7 mouse cellular contexts compared by ENCODE assay signal in genomic region chr2:172976661-172977238, GRCm38 (mm10). TPM values are rescaled to one million over a fixed set of nuclear protein-coding genes. Genes with fewer than 3 reads are reported as not detected.
DNase-seq lines count a peak whose midpoint lies in the region; ATAC-seq and TF ChIP-seq lines count a peak whose summit lies in the region.

No protein-coding gene starts in this region.

- peaks cover 41% of the 10 kb centered on the region for H3K4me1 ChIP-seq in midbrain, embryonic 10.5 days
- H3K4me1 ChIP-seq in midbrain, postnatal 0 days (ENCODE audit: insufficient read depth, low read length) = no peaks in the 10 kb centered on the region; the same call in 1 of the 2 replicates
- H3K4me1 ChIP-seq in forebrain, embryonic 11.5 days (replicated peaks; ENCODE audit: control insufficient read depth, insufficient read depth, low read length) = peaks cover 13% of the 10 kb centered on the region
- H3K4me1 ChIP-seq in liver, postnatal 0 days (ENCODE audit: insufficient read depth) = peaks cover 10% of the 10 kb centered on the region; the same call in 1 of the 2 replicates
- peaks cover 6% of the 10 kb centered on the region; the same call in 1 of the 2 replicates for H3K4me1 ChIP-seq in cerebellum, adult 2 months (ENCODE audit: control insufficient read depth, insufficient read depth, low read length)

- no peak for TF ChIP-seq CTCF in midbrain, postnatal 0 days (IDR thresholded peaks at IDR 0.05)
- TF ChIP-seq CTCF in liver, postnatal 0 days (IDR thresholded peaks at IDR 0.05; ENCODE audit: low read depth) = peak; percentile 28; the same call in 1 of the 2 replicates
- no peak for TF ChIP-seq CTCF in cerebellum, adult 2 months (IDR thresholded peaks at IDR 0.05; ENCODE audit: borderline replicate concordance, insufficient read depth, low read depth, low read length)

- TF ChIP-seq POLR2A in cerebellum, adult 2 months (IDR thresholded peaks at IDR 0.05; ENCODE audit: borderline replicate concordance, insufficient read depth, low read length) = no peak

- H3K27me3 ChIP-seq in midbrain, embryonic 10.5 days (ENCODE audit: low read depth, poor library complexity, severe bottlenecking) = peaks cover 17% of the 10 kb centered on the region
- H3K27me3 ChIP-seq in midbrain, postnatal 0 days (ENCODE audit: insufficient read depth, low read length) = no peaks in the 10 kb centered on the region
- H3K27me3 ChIP-seq in forebrain, embryonic 11.5 days (ENCODE audit: control insufficient read depth, insufficient read depth, low read length) = no peaks in the 10 kb centered on the region
- H3K27me3 ChIP-seq in liver, postnatal 0 days (ENCODE audit: insufficient read depth, low read length) = no peaks in the 10 kb centered on the region
- no peaks in the 10 kb centered on the region for H3K27me3 ChIP-seq in cerebellum, adult 2 months (ENCODE audit: control insufficient read depth, insufficient read depth, low read length)

- no peak for TF ChIP-seq EP300 in liver, postnatal 0 days (IDR thresholded peaks at IDR 0.05; ENCODE audit: low read depth)

- H3K9me3 ChIP-seq in midbrain, embryonic 10.5 days (replicated peaks) = peaks cover 6% of the 10 kb centered on the region
- no peaks in the 10 kb centered on the region for H3K9me3 ChIP-seq in midbrain, postnatal 0 days (ENCODE audit: low read length)
- H3K9me3 ChIP-seq in forebrain, embryonic 11.5 days (ENCODE audit: control insufficient read depth, low read length) = no peaks in the 10 kb centered on the region
- H3K9me3 ChIP-seq in liver, postnatal 0 days (ENCODE audit: low read length) = no peaks in the 10 kb centered on the region

- 25% methylated on average over 7 of the region's 7 CpGs for whole genome bisulfite sequencing in midbrain, embryonic 10.5 days
- 32% methylated on average over 7 of the region's 7 CpGs for WGBS in midbrain, postnatal 0 days
- WGBS in forebrain, embryonic 11.5 days = 22% methylated on average over 7 of the region's 7 CpGs
- 18% methylated on average over 7 of the region's 7 CpGs for WGBS in liver, postnatal 0 days (ENCODE audit: insufficient replicate concordance)
- WGBS in cerebellum, adult 2 months = 34% methylated on average over 7 of the region's 7 CpGs

- H3K36me3 ChIP-seq in midbrain, embryonic 10.5 days = no peaks in the 10 kb centered on the region
- no peaks in the 10 kb centered on the region for H3K36me3 ChIP-seq in midbrain, postnatal 0 days (ENCODE audit: insufficient read depth, low read length)
- no peaks in the 10 kb centered on the region for H3K36me3 ChIP-seq in forebrain, embryonic 11.5 days (ENCODE audit: control insufficient read depth, insufficient read depth, low read length)
- H3K36me3 ChIP-seq in liver, postnatal 0 days (replicated peaks; ENCODE audit: insufficient read depth, low read length) = no peaks in the 10 kb centered on the region

- H3K4me3 ChIP-seq in midbrain, embryonic 10.5 days = no peak overlapping the region
- H3K4me3 ChIP-seq in midbrain, postnatal 0 days (ENCODE audit: low read depth, low read length) = no peak overlapping the region
- H3K4me3 ChIP-seq in forebrain, embryonic 11.5 days (ENCODE audit: low read depth, low read length) = no peak overlapping the region
- H3K4me3 ChIP-seq in liver, postnatal 0 days (ENCODE audit: low read depth, low read length) = no peak overlapping the region
- H3K4me3 ChIP-seq in cerebellum, adult 2 months (replicated peaks; ENCODE audit: insufficient read depth, low read depth, low read length) = no peak overlapping the region

- H3K9ac ChIP-seq in midbrain, postnatal 0 days (replicated peaks; ENCODE audit: low read length, poor library complexity, severe bottlenecking) = no peak overlapping the region
- no peak overlapping the region; the same call in 1 of the 2 replicates for H3K9ac ChIP-seq in forebrain, embryonic 11.5 days (ENCODE audit: low read length)
- H3K9ac ChIP-seq in liver, postnatal 0 days (replicated peaks) = no peak overlapping the region

- no peak overlapping the region for H3K4me2 ChIP-seq in midbrain, postnatal 0 days (ENCODE audit: low read depth, low read length, poor library complexity, severe bottlenecking)
- peak overlapping the region; percentile 35; the same call in 1 of the 2 replicates for H3K4me2 ChIP-seq in forebrain, embryonic 11.5 days (ENCODE audit: low read depth, low read length, severe bottlenecking)
- peak overlapping the region; percentile 38; the same call in 1 of the 2 replicates for H3K4me2 ChIP-seq in liver, postnatal 0 days (ENCODE audit: low read depth, low read length)

- DNase-seq in midbrain, embryonic 10.5 days (ENCODE audit: low spot score) = no peak
- no peak for DNase-seq in midbrain, postnatal 0 days (ENCODE audit: low spot score)
- DNase-seq in forebrain, embryonic 11.5 days (ENCODE audit: low spot score) = no peak
- DNase-seq in liver, postnatal 0 days = no peak
- peak; percentile 62 to 75 for DNase-seq in thymus, postnatal 36 days
- DNase-seq in cerebellum, adult 2 months = no peak
- no peak for DNase-seq in adrenal gland, postnatal 10 days

- H3K27ac ChIP-seq in midbrain, embryonic 10.5 days (replicated peaks) = peak overlapping the region; percentile 72
- H3K27ac ChIP-seq in midbrain, postnatal 0 days (ENCODE audit: low read depth, low read length) = no peak overlapping the region
- no peak overlapping the region for H3K27ac ChIP-seq in forebrain, embryonic 11.5 days (ENCODE audit: low read depth, low read length)
- peak overlapping the region; percentile 62; the same call in 1 of the 2 replicates for H3K27ac ChIP-seq in liver, postnatal 0 days (ENCODE audit: low read depth)
- no peak overlapping the region for H3K27ac ChIP-seq in cerebellum, adult 2 months (ENCODE audit: insufficient read depth, low read length)

- no peak for ATAC-seq in midbrain, postnatal 0 days (ENCODE audit: low FRiP score)
- ATAC-seq in forebrain, embryonic 11.5 days (replicated peaks; ENCODE audit: low FRiP score) = no peak
- peak; percentile 28 for ATAC-seq in liver, postnatal 0 days

RNA-seq across cellular contexts. Expression of gene Spo11, which starts 0.8 kb away (rescaled TPM):
- polyA plus RNA-seq in midbrain, embryonic 10.5 days (2016; fragmentation: Nextera tagmentation; extraction: Ambion mirVana) = 0.20 and 0.40 TPM in 2 replicates
- 1.7 and 2.8 TPM in 2 replicates for total RNA-seq in midbrain, postnatal 0 days (2014; rRNA removed)
- 1.1 and 1.6 TPM in 2 replicates for polyA plus RNA-seq in midbrain, postnatal 0 days (2015; fragmentation: Nextera tagmentation; extraction: Ambion mirVana)
- 0.47 and 0.71 TPM in 2 replicates for polyA plus RNA-seq in forebrain, embryonic 11.5 days (2014; fragmentation: Nextera tagmentation; extraction: Ambion mirVana)
- polyA plus RNA-seq in liver, postnatal 0 days (2015; fragmentation: Nextera tagmentation; extraction: Ambion mirVana) = 0.07 and 0.09 TPM in 2 replicates
- 0.21 and 0.27 TPM in 2 replicates for polyA plus RNA-seq in cerebellum, adult 2 months (2012; rRNA removed)
- not detected for total RNA-seq in adrenal gland, postnatal 10 days (2021)

RNA-seq across cellular contexts. Expression of gene Rae1, which starts 23.2 kb away (rescaled TPM):
- polyA plus RNA-seq in midbrain, embryonic 10.5 days (2016; fragmentation: Nextera tagmentation; extraction: Ambion mirVana) = 155 and 169 TPM in 2 replicates
- 93.8 and 98.3 TPM in 2 replicates for total RNA-seq in midbrain, postnatal 0 days (2014; rRNA removed)
- polyA plus RNA-seq in midbrain, postnatal 0 days (2015; fragmentation: Nextera tagmentation; extraction: Ambion mirVana) = 127 and 130 TPM in 2 replicates
- 147 and 148 TPM in 2 replicates for polyA plus RNA-seq in forebrain, embryonic 11.5 days (2014; fragmentation: Nextera tagmentation; extraction: Ambion mirVana)
- 40.0 and 41.5 TPM in 2 replicates for polyA plus RNA-seq in liver, postnatal 0 days (2015; fragmentation: Nextera tagmentation; extraction: Ambion mirVana)
- 69.1 and 74.7 TPM in 2 replicates for polyA plus RNA-seq in cerebellum, adult 2 months (2012; rRNA removed)
- total RNA-seq in adrenal gland, postnatal 10 days (2021) = 10 to 100 TPM; 51.6 to 54.8 TPM

RNA-seq across cellular contexts. Expression of gene Bmp7, which starts 36.6 kb away (rescaled TPM):
- polyA plus RNA-seq in midbrain, embryonic 10.5 days (2016; fragmentation: Nextera tagmentation; extraction: Ambion mirVana) = 14.7 and 14.8 TPM in 2 replicates
- 34.0 and 35.9 TPM in 2 replicates for total RNA-seq in midbrain, postnatal 0 days (2014; rRNA removed)
- polyA plus RNA-seq in midbrain, postnatal 0 days (2015; fragmentation: Nextera tagmentation; extraction: Ambion mirVana) = 14.8 and 15.3 TPM in 2 replicates
- 18.8 and 20.7 TPM in 2 replicates for polyA plus RNA-seq in forebrain, embryonic 11.5 days (2014; fragmentation: Nextera tagmentation; extraction: Ambion mirVana)
- 0.32 and 0.49 TPM in 2 replicates for polyA plus RNA-seq in liver, postnatal 0 days (2015; fragmentation: Nextera tagmentation; extraction: Ambion mirVana)
- polyA plus RNA-seq in cerebellum, adult 2 months (2012; rRNA removed) = 3.9 and 6.0 TPM in 2 replicates
- total RNA-seq in adrenal gland, postnatal 10 days (2021) = 10 to 100 TPM in 1 of 2 experiments, 1 to 10 TPM in 1; 7.9 to 10.1 TPM

RNA-seq across cellular contexts. Expression of gene Rbm38, which starts 43.5 kb away (rescaled TPM):
- 94.6 and 107 TPM in 2 replicates for polyA plus RNA-seq in midbrain, embryonic 10.5 days (2016; fragmentation: Nextera tagmentation; extraction: Ambion mirVana)
- total RNA-seq in midbrain, postnatal 0 days (2014; rRNA removed) = 7.6 and 8.4 TPM in 2 replicates
- 7.3 and 7.4 TPM in 2 replicates for polyA plus RNA-seq in midbrain, postnatal 0 days (2015; fragmentation: Nextera tagmentation; extraction: Ambion mirVana)
- polyA plus RNA-seq in forebrain, embryonic 11.5 days (2014; fragmentation: Nextera tagmentation; extraction: Ambion mirVana) = 111 and 115 TPM in 2 replicates
- 124 and 126 TPM in 2 replicates for polyA plus RNA-seq in liver, postnatal 0 days (2015; fragmentation: Nextera tagmentation; extraction: Ambion mirVana)
- polyA plus RNA-seq in cerebellum, adult 2 months (2012; rRNA removed) = 9.0 and 10.1 TPM in 2 replicates
- 10 to 100 TPM; 25.3 to 39.6 TPM for total RNA-seq in adrenal gland, postnatal 10 days (2021)

Comparison
In these comparisons a context has a peak if more than half of its experiments do, and no peak if none do; other contexts are left out.
1. H3K27ac ChIP-seq: peak in midbrain, embryonic 10.5 days (single experiment) and liver, postnatal 0 days (single experiment); none in midbrain, postnatal 0 days (single experiment), forebrain, embryonic 11.5 days (single experiment) and cerebellum, adult 2 months (single experiment).
2. DNase-seq: peak in thymus, postnatal 36 days (2 of 2); none in midbrain, embryonic 10.5 days (single experiment), midbrain, postnatal 0 days (single experiment), forebrain, embryonic 11.5 days (single experiment), liver, postnatal 0 days (single experiment), cerebellum, adult 2 months (0 of 2) and adrenal gland, postnatal 10 days (single experiment).